Mouse (Mus musculus) embryo, embryonic 11 days (tissue): Measurements from ENCODE around the gene Pdcd1lg2.
A peak's percentile ranks its signal among the peaks of the same experiment; 100 is the strongest.

Experiments used
- DNase-seq: peaks from one replicate; pipeline ENCODE4 v3.0.0-alpha.2; 2015

The Pdcd1lg2 gene

GRCm38 (mm10) chr19:29419946-29420345 lies 9.2 kb downstream of the Pdcd1lg2 start:
- DNase-seq: no peak

GRCm38 (mm10) chr19:29420397-29420796 lies 9.7 kb downstream of the Pdcd1lg2 start:
- DNase-seq: no peak

- DNase-seq: no peak
Observed at GRCm38 (mm10) chr19:29422013-29422645, 11.4 kb downstream of the Pdcd1lg2 start.

GRCm38 (mm10) chr19:29422796-29423195 lies 12.1 kb downstream of the Pdcd1lg2 start:
- no peak for DNase-seq

GRCm38 (mm10) chr19:29430516-29430915 lies 19.8 kb downstream of the Pdcd1lg2 start:
- no peak for DNase-seq

GRCm38 (mm10) chr19:29430953-29431352 lies 20.2 kb downstream of the Pdcd1lg2 start:
- no peak for DNase-seq

- DNase-seq: no peak
Observed at GRCm38 (mm10) chr19:29436793-29437479, 26.2 kb downstream of the Pdcd1lg2 start.

- DNase-seq: no peak
Observed at GRCm38 (mm10) chr19:29437849-29438248, 27.1 kb downstream of the Pdcd1lg2 start.

- DNase-seq: no peak
Observed at GRCm38 (mm10) chr19:29439242-29439641, 28.5 kb downstream of the Pdcd1lg2 start.

GRCm38 (mm10) chr19:29442492-29442891 lies 31.8 kb downstream of the Pdcd1lg2 start:
- no peak for DNase-seq

GRCm38 (mm10) chr19:29444364-29444763 lies 33.6 kb downstream of the Pdcd1lg2 start:
- no peak for DNase-seq

- DNase-seq: no peak
Observed at GRCm38 (mm10) chr19:29448373-29448772, 37.7 kb downstream of the Pdcd1lg2 start.

- no peak for DNase-seq
Observed at GRCm38 (mm10) chr19:29450376-29450775, 39.7 kb downstream of the Pdcd1lg2 start.

GRCm38 (mm10) chr19:29454141-29454601 lies 43.5 kb downstream of the Pdcd1lg2 start:
- no peak for DNase-seq

GRCm38 (mm10) chr19:29455156-29455555 lies 44.4 kb downstream of the Pdcd1lg2 start:
- no peak for DNase-seq

GRCm38 (mm10) chr19:29457982-29458381 lies 47.3 kb downstream of the Pdcd1lg2 start:
- no peak for DNase-seq

- DNase-seq: no peak
Observed at GRCm38 (mm10) chr19:29462462-29462861, 51.7 kb downstream of the Pdcd1lg2 start.

GRCm38 (mm10) chr19:29463645-29464395 lies 53.1 kb downstream of the Pdcd1lg2 start:
- DNase-seq: no peak

- DNase-seq: no peak
Observed at GRCm38 (mm10) chr19:29466819-29467218, 56.1 kb downstream of the Pdcd1lg2 start.

GRCm38 (mm10) chr19:29468941-29469685 lies 58.4 kb downstream of the Pdcd1lg2 start:
- no peak for DNase-seq

GRCm38 (mm10) chr19:29469686-29470254 lies 59.1 kb downstream of the Pdcd1lg2 start:
- DNase-seq: no peak

GRCm38 (mm10) chr19:29470652-29471051 lies 59.9 kb downstream of the Pdcd1lg2 start:
- peak; percentile 50 for DNase-seq

GRCm38 (mm10) chr19:29472424-29472823 lies 61.7 kb downstream of the Pdcd1lg2 start:
- no peak for DNase-seq
